Mouse (Mus musculus) hindbrain, embryonic 14.5 days (tissue): ENCODE data around the gene Map4k4. TPM values are rescaled to one million over a fixed set of nuclear protein-coding genes. Genes with fewer than 3 reads are reported as not detected.

Experiments
- ATAC-seq: fragments of 200-750 bp; cut with Nextera tagmentation; 2 replicates; pipeline ENCODE4 v1.8.0; 2017; ENCODE audit warnings: moderate number of reproducible peaks, mild to moderate bottlenecking, moderate TSS enrichment, moderate library complexity; ENCODE audit not compliant: low FRiP score
- DNase-seq: peaks from one replicate; pipeline ENCODE4 v3.0.0-alpha.2; 2015; ENCODE audit warnings: low spot score
- H3K27ac ChIP-seq: fragments of 300-500 bp; sonication (generic); 2 replicates; pipeline ENCODE4 v1.5.1; 2014; ENCODE audit warnings: mild to moderate bottlenecking, moderate library complexity
- H3K27me3 ChIP-seq: fragments of 300-500 bp; sonication (generic); 2 replicates; pipeline ENCODE4 v1.6.1; 2014; ENCODE audit warnings: mild to moderate bottlenecking, low read length, mixed read lengths; ENCODE audit not compliant: control insufficient read depth, insufficient read depth
- H3K36me3 ChIP-seq: fragments of 300-500 bp; sonication (generic); replicated peaks from 2 replicates; pipeline ENCODE4 v1.6.1; 2014; ENCODE audit not compliant: control insufficient read depth, insufficient read depth
- H3K4me1 ChIP-seq: fragments of 300-500 bp; sonication (generic); replicated peaks from 2 replicates; pipeline ENCODE4 v1.6.1; 2014; ENCODE audit warnings: antibody characterized with exemption, low read length, mixed read lengths; ENCODE audit not compliant: control insufficient read depth, insufficient read depth
- H3K4me2 ChIP-seq: fragments of 300-500 bp; sonication (generic); replicated peaks from 2 replicates; pipeline ENCODE4 v1.6.1; 2014; ENCODE audit warnings: mild to moderate bottlenecking, moderate library complexity
- H3K4me3 ChIP-seq: fragments of 300-500 bp; sonication (generic); replicated peaks from 2 replicates; pipeline ENCODE4 v1.5.1; 2014; ENCODE audit warnings: mild to moderate bottlenecking, low read length
- H3K9ac ChIP-seq: fragments of 300-500 bp; sonication (generic); 2 replicates; pipeline ENCODE4 v1.6.1; 2014
- H3K9me3 ChIP-seq: fragments of 300-500 bp; sonication (generic); 2 replicates; pipeline ENCODE4 v1.6.1; 2016; ENCODE audit warnings: low read length; ENCODE audit not compliant: control insufficient read depth
- WGBS: fragments of 180-500 bp; shearing (Covaris S2); extraction: QIAGEN DNeasy Blood & Tissue Kit; methylation state at CpG from one replicate; pipeline ENCODE4 v1.1.7; 2014; 5-methylcytosine and 5-hydroxymethylcytosine counted together
- polyA plus RNA-seq: library from polyadenylated mRNA; unstranded; fragments of >200 nt; fragmentation: Nextera tagmentation; extraction: Ambion mirVana; gene quantifications from 2 replicates; pipeline ENCODE4 v1.2.1, GENCODE M21; 2014

Map4k4 gene
- polyA plus RNA-seq, 1 experiment from 2014 or later, result 51.2 TPM

GRCm38 (mm10) chr1:39963821-39964220, 63.1 kb downstream of the Map4k4 start:
- no peak overlapping the region for H3K4me2 ChIP-seq
- 0 out of 2 replicates have a peak overlapping the region, but pooled peaks have one; percentile 6 for H3K9ac ChIP-seq
- 47% methylated on average over 3 of the region's 3 CpGs for WGBS
- H3K4me3 ChIP-seq, result no peak overlapping the region
- DNase-seq (no peak), ATAC-seq (peak; percentile 2; the same call in 1 of the 2 replicates)
- H3K36me3 ChIP-seq, result peaks cover 20% of the 10 kb centered on the region
- H3K9me3 ChIP-seq, result no peaks in the 10 kb centered on the region
- no peaks in the 10 kb centered on the region for H3K27me3 ChIP-seq
- peaks cover 32% of the 10 kb centered on the region for H3K4me1 ChIP-seq
- 0 out of 2 replicates have a peak overlapping the region, but pooled peaks have one; percentile 20 for H3K27ac ChIP-seq

- no peak overlapping the region for H3K9ac ChIP-seq
- H3K27ac ChIP-seq, result no peak overlapping the region
- peaks cover 20% of the 10 kb centered on the region for H3K36me3 ChIP-seq
- H3K27me3 ChIP-seq, result no peaks in the 10 kb centered on the region
- peaks cover 34% of the 10 kb centered on the region for H3K4me1 ChIP-seq
- ATAC-seq (no peak), DNase-seq (no peak)
- 94% methylated on average over 2 of the region's 2 CpGs for WGBS
- H3K4me2 ChIP-seq, result no peak overlapping the region
- H3K4me3 ChIP-seq, result no peak overlapping the region
- no peaks in the 10 kb centered on the region for H3K9me3 ChIP-seq
Measured at GRCm38 (mm10) chr1:39964427-39964826, 63.7 kb downstream of the Map4k4 start.

GRCm38 (mm10) chr1:39965461-39965860, 64.7 kb downstream of the Map4k4 start:
- Histone ChIP-seq H3K4me3 (no peak overlapping the region), H3K27ac (no peak overlapping the region), H3K9ac (no peak overlapping the region), H3K36me3 (peaks cover 20% of the 10 kb centered on the region), H3K27me3 (no peaks in the 10 kb centered on the region), H3K4me2 (no peak overlapping the region), H3K4me1 (peaks cover 36% of the 10 kb centered on the region), H3K9me3 (no peaks in the 10 kb centered on the region)
- WGBS, result 66% methylated on average over 3 of the region's 3 CpGs
- ATAC-seq (no peak), DNase-seq (peak; percentile 23)

DNA sequence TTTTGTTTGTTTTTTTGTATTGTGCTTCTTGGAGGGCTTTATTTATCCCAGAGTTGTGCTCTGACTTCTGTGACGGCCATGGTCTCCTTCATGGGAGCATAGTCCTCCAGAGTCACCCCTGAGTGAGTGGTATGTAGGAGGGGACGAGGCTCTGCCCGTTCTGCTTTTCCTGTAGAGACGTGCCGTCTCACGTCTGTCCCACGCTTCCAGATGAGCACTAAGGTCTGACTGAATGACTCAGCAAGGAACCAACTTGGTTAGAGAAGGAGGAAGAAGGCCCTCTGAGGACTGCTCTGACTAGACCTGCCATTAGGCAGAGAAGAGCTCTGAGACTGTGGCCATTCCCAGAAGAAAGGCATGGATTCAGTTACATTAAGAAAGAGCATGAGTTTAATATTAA, 68.3 kb downstream of the Map4k4 start:
- Histone ChIP-seq H3K27me3 (no peaks in the 10 kb centered on the region), H3K27ac (0 out of 2 replicates have a peak overlapping the region, but pooled peaks have one; percentile 38), H3K4me3 (no peak overlapping the region), H3K4me1 (peaks cover 17% of the 10 kb centered on the region; the same call in 1 of the 2 replicates), H3K9me3 (no peaks in the 10 kb centered on the region), H3K4me2 (no peak overlapping the region), H3K36me3 (peaks cover 5% of the 10 kb centered on the region), H3K9ac (no peak overlapping the region)
- WGBS, result 69% methylated on average over 7 of the region's 7 CpGs
- DNase-seq, result no peak
- no peak for ATAC-seq

DNA sequence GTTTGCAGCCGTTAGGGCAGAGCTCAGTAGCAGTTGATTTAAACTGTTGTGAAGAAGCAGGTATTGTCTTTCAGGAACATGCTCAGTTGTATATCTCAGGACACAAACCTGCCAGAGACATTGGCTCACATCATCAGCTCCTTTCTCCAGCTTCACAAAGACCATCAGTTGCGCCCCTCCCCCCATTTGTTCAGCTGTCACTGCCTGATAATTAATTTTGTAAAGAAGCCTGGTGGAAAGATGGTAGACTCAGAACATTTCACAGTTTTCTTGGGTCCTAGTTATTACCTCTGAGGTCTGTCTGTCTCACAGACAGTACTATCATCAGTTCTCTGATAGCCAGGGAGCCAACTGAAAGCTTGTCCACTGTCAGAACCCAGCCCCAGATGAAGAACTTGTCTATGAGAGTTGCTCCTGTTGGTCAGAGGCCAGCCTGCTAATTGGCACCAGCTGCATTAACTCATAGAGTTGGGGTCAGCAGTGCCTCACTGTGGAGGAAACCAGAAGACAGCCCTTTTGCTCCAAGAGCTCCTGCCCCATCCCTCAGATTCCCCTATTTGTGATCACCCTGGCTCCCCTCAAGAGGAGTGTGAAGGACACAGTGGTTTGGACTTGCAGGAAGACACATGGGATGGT, 69.2 kb downstream of the Map4k4 start:
- DNase-seq (no peak), ATAC-seq (no peak)
- H3K4me2 ChIP-seq, result no peak overlapping the region
- no peak overlapping the region for H3K9ac ChIP-seq
- H3K4me1 ChIP-seq, result peaks cover 16% of the 10 kb centered on the region; the same call in 1 of the 2 replicates
- no peak overlapping the region for H3K4me3 ChIP-seq
- H3K27me3 ChIP-seq, result no peaks in the 10 kb centered on the region
- H3K27ac ChIP-seq, result 0 out of 2 replicates have a peak overlapping the region, but pooled peaks have one; percentile 5
- whole genome bisulfite sequencing, result 46% methylated on average over 2 of the region's 2 CpGs
- no peaks in the 10 kb centered on the region for H3K9me3 ChIP-seq
- H3K36me3 ChIP-seq, result peaks cover 14% of the 10 kb centered on the region

GRCm38 (mm10) chr1:39972411-39972810, 71.7 kb downstream of the Map4k4 start:
- WGBS, result 75% methylated on average over 7 of the region's 7 CpGs
- no peak for ATAC-seq
- H3K4me2 ChIP-seq, result no peak overlapping the region
- peak overlapping the region; percentile 33; the same call in 1 of the 2 replicates for H3K27ac ChIP-seq
- no peak for DNase-seq
- H3K36me3 ChIP-seq, result peaks cover 39% of the 10 kb centered on the region
- H3K4me1 ChIP-seq, result peaks cover 16% of the 10 kb centered on the region; the same call in 1 of the 2 replicates
- no peaks in the 10 kb centered on the region for H3K27me3 ChIP-seq
- H3K4me3 ChIP-seq, result no peak overlapping the region
- H3K9me3 ChIP-seq, result no peaks in the 10 kb centered on the region
- no peak overlapping the region for H3K9ac ChIP-seq

DNA sequence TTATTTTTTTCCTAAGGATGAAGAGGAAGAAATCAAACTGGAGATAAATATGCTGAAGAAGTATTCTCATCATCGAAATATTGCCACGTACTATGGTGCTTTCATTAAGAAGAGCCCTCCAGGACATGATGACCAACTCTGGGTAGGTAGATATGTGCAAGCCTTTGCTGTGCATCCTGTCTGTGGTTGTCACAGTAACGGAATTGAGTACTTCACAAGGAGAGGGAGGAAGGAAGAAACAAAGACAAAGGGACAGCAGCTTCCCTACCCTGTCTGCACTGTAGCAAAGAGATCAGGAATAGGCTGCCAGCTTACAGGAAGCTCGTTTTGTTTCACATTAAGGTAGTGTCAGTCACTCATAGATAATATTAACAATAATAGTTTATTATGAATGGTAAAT, 73.2 kb downstream of the Map4k4 start:
- no peak overlapping the region for H3K4me3 ChIP-seq
- no peak overlapping the region for H3K27ac ChIP-seq
- no peak for DNase-seq
- ATAC-seq, result no peak
- no peak overlapping the region for H3K4me2 ChIP-seq
- no peaks in the 10 kb centered on the region for H3K27me3 ChIP-seq
- H3K4me1 ChIP-seq, result peaks cover 17% of the 10 kb centered on the region; the same call in 1 of the 2 replicates
- no peak overlapping the region for H3K9ac ChIP-seq
- peaks cover 53% of the 10 kb centered on the region for H3K36me3 ChIP-seq
- WGBS, result 86% methylated on average over 4 of the region's 4 CpGs
- H3K9me3 ChIP-seq, result no peaks in the 10 kb centered on the region

DNA sequence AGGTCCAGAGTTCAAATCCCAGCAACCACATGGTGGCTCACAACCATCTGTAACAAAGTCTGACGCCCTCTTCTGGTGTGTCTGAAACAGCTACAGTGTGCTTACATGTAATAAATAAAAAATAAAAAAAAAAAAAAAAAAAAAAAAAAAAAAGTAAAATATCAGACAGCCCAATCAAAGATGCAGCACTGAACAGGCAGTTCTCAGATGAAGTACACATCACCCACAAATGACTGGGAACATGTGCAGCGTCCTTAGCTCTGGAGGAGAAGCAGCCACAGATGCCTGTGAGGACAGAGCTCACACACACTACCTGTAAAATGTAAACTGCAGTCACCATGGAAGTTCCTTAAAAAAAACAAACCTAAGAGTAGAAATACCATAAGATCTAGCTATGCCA, 74.3 kb downstream of the Map4k4 start:
- Histone ChIP-seq H3K4me3 (no peak overlapping the region), H3K27me3 (no peaks in the 10 kb centered on the region), H3K4me1 (0 out of 2 replicates have a peak, but pooled peaks cover 6% of the 10 kb centered on the region), H3K4me2 (no peak overlapping the region), H3K9me3 (no peaks in the 10 kb centered on the region), H3K27ac (no peak overlapping the region), H3K9ac (no peak overlapping the region), H3K36me3 (peaks cover 64% of the 10 kb centered on the region)
- ATAC-seq, result no peak
- no peak for DNase-seq
- 92% methylated on average over 2 of the region's 2 CpGs for WGBS

- 93% methylated on average over 2 of the region's 2 CpGs for WGBS
- 0 out of 2 replicates have a peak, but pooled peaks cover 4% of the 10 kb centered on the region for H3K4me1 ChIP-seq
- H3K27ac ChIP-seq, result no peak overlapping the region
- no peak overlapping the region for H3K4me3 ChIP-seq
- peaks cover 73% of the 10 kb centered on the region for H3K36me3 ChIP-seq
- no peak for ATAC-seq
- no peak for DNase-seq
- no peak overlapping the region for H3K4me2 ChIP-seq
- no peaks in the 10 kb centered on the region for H3K27me3 ChIP-seq
- no peak overlapping the region for H3K9ac ChIP-seq
- no peaks in the 10 kb centered on the region for H3K9me3 ChIP-seq
Measured at GRCm38 (mm10) chr1:39976107-39976506, 75.4 kb downstream of the Map4k4 start.
